Mouse (Mus musculus): ENCODE measurements around the gene Hnrnpa3. TPM values are rescaled to one million over a fixed set of nuclear protein-coding genes. Genes with fewer than 3 reads are reported as not detected.
A peak's percentile ranks its signal among the peaks of the same experiment; 100 is the strongest.
"Not testable (repeated sequence)": the region's sequence is repeated elsewhere in the genome, so short reads cannot be mapped to it uniquely, and the experiment has no call there.

The Hnrnpa3 gene
- polyA plus RNA-seq, 1 experiment, result 136 TPM

DNA sequence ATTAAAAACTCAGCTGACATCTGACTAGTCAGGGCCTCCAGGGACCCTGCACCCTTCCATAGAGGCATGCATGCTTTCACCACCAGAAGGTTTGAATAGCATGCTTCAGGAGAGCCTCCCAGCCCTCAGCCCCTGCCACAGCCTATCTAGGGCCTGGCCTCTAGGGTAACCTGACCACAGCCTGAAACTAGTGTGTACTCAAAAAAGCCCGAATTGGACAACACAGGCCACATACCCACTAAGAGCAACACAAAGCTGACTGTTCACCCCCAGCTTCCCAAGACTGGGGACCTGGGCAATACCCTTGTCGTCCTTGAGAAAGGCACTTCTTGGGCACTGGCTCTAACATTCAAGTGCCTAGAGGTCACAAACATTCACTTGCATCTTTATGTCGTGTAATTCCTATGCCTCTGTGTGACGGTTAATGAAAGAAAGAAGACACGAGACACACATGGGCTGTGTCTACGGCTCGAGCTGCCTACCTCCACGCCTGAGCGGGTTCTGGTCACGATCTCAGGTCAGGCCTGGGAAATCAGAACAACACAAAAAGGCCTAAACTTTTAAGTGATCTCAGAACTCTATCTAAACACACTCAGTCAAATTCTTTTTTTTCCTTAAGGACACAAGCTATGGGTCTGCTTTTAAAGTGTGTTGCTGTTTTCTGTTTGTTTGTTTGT lies 30.6 kb downstream of the Hnrnpa3 start:
- Histone ChIP-seq H3K4me1 (peaks cover 97% of the 10 kb centered on the region), H3K36me3 (replicated peaks; ENCODE audit: low read length) (peaks cover 97% of the 10 kb centered on the region), H3K27me3 (replicated peaks) (no peaks in the 10 kb centered on the region), H3K4me3 (replicated peaks) (peak overlapping the region; percentile 76), H3K9me3 (no peaks in the 10 kb centered on the region)
- no peak for TF ChIP-seq FLI1 (IDR thresholded peaks at IDR 0.05; ENCODE audit: low read length)
- TF ChIP-seq GATA1 (IDR thresholded peaks at IDR 0.05; ENCODE audit: borderline replicate concordance, low read length), result no peak

DNA sequence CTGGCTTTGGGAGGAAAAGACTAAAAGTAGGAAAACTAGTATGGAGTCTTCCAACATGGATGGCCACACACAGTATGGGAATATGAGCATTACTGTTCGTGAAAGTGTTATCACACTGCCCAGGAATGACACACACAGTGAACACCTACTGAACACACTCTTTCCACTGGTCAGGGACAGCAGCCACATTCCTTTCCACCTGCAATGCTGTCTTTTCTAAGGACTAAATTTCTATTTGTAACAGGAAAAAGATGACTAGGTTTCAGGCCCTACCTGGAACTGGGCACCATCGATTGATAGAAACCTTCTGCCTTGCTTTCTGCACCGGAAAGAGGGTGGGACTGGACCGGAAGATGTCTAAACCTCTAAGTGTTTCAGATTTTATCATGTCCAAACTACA lies 31.6 kb downstream of the Hnrnpa3 start:
- no peak for TF ChIP-seq GATA1 (IDR thresholded peaks at IDR 0.05; ENCODE audit: borderline replicate concordance, low read length)
- no peak for TF ChIP-seq FLI1 (IDR thresholded peaks at IDR 0.05; ENCODE audit: low read length)
- Histone ChIP-seq H3K36me3 (replicated peaks; ENCODE audit: low read length) (peaks cover 95% of the 10 kb centered on the region), H3K4me1 (peaks cover 97% of the 10 kb centered on the region), H3K27me3 (replicated peaks) (no peaks in the 10 kb centered on the region), H3K4me3 (replicated peaks) (peak overlapping the region; percentile 69), H3K9me3 (no peaks in the 10 kb centered on the region)

DNA sequence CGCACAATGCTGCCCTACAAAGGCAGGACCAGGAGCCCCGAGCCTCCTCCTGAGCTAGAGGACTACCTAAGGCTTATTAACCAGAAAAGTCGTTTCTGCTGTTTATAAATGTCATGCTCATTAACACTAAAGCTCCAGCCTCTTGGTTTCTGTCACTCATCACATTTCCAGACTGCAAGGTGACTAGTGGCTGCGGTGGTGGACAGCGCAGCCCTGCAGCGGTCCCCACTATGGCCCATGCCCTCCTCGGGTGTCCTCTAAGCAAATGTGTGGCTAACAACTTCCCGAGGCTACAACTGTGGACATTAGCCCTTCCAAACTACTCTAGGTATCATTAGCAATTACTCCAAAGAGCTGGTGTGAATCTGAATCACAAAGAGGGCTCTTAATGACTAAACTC lies 32.3 kb downstream of the Hnrnpa3 start:
- no peaks in the 10 kb centered on the region for H3K9me3 ChIP-seq
- TF ChIP-seq FLI1 (IDR thresholded peaks at IDR 0.05; ENCODE audit: low read length) (no peak), GATA1 (IDR thresholded peaks at IDR 0.05; ENCODE audit: borderline replicate concordance, low read length) (no peak)
- H3K36me3 ChIP-seq (replicated peaks; ENCODE audit: low read length), result peaks cover 95% of the 10 kb centered on the region
- peak overlapping the region; percentile 9 for H3K4me3 ChIP-seq (replicated peaks)
- H3K27me3 ChIP-seq (replicated peaks), result no peaks in the 10 kb centered on the region
- H3K4me1 ChIP-seq, result peaks cover 97% of the 10 kb centered on the region

DNA sequence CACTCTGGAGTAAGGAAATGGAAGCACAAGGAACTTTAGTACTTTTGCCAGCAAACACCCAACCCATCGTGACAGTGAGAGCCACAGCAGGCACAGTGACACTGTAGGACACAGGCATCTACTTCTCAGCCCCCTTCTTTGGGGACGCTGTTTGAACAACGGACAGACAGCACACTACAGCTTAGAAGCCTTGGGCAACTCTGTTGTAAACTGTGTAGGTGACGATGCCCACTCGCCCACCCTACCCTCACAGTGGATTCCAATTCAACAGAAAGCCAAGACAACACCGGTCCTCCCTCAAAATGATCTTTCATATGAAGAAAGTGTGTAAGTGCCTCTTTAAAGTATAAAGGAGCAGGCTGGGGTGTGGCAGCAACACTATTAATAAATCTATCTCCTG lies 33.3 kb downstream of the Hnrnpa3 start:
- Histone ChIP-seq H3K4me1 (peaks cover 97% of the 10 kb centered on the region), H3K9me3 (no peaks in the 10 kb centered on the region), H3K36me3 (replicated peaks; ENCODE audit: low read length) (peaks cover 95% of the 10 kb centered on the region), H3K27me3 (replicated peaks) (no peaks in the 10 kb centered on the region), H3K4me3 (replicated peaks) (peak overlapping the region; percentile 83)
- TF ChIP-seq FLI1 (IDR thresholded peaks at IDR 0.05; ENCODE audit: low read length) (no peak), GATA1 (IDR thresholded peaks at IDR 0.05; ENCODE audit: borderline replicate concordance, low read length) (no peak)

DNA sequence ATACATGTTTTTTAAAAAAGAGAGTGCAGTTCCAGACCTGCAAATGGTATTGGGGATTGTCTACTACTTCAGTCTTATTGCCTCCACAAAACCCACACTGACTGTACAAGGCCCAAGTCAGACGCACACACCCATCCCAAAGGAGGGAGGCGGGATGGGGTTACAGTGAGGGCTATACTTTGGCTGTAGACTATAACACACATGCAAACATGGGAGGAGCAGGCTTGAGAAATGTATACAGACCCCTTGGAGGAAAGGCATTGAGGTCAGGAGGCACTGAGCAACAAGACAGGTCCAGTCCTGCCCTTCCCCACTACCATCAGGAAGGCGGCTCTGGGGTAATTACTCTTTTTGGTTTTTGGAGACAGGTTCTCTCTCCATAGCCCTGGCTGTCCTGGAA lies 35.9 kb downstream of the Hnrnpa3 start:
- Histone ChIP-seq H3K36me3 (replicated peaks; ENCODE audit: low read length) (peaks cover 94% of the 10 kb centered on the region), H3K4me1 (peaks cover 97% of the 10 kb centered on the region)
- not testable (repeated sequence) for H3K27me3 ChIP-seq (replicated peaks); H3K4me3 ChIP-seq (replicated peaks); H3K9me3 ChIP-seq

DNA sequence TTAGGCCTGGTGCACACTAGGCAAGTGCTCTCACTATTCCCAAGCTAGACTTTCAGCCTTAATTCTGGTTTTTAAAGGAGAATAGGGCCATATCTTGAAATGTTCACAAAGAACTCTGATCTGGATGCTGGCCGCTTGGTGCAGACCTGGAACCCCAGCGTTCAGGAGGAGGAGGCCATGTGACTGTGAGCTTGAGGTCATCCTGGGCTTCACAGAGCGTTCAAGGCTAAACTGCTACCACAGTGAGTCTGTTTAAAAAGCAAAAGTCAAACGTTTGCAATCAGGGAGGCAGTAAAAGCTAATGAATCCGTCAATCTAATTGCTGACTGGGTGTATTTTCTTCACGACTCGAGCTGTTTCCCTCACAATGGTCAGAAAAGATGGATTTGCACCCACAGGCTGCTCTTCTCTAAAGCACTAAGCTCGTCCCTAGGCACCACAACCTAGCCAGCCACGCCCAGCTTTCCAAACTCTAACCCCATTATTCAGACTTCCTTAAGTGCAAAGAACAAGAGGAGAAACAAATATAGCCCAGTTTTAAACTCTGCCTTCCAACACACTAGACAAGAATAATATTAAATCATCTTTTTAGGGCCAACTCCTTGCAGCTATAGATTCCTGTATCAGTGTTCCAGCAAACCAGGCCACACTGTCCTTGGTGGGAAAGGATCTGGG lies 36.8 kb downstream of the Hnrnpa3 start:
- Histone ChIP-seq H3K4me3 (replicated peaks) (peak overlapping the region; percentile 77), H3K27me3 (replicated peaks) (no peaks in the 10 kb centered on the region), H3K4me1 (peaks cover 99% of the 10 kb centered on the region), H3K9me3 (no peaks in the 10 kb centered on the region), H3K36me3 (replicated peaks; ENCODE audit: low read length) (peaks cover 96% of the 10 kb centered on the region)
- TF ChIP-seq GATA1 (IDR thresholded peaks at IDR 0.05; ENCODE audit: borderline replicate concordance, low read length), result no peak
- no peak for TF ChIP-seq FLI1 (IDR thresholded peaks at IDR 0.05; ENCODE audit: low read length)

DNA sequence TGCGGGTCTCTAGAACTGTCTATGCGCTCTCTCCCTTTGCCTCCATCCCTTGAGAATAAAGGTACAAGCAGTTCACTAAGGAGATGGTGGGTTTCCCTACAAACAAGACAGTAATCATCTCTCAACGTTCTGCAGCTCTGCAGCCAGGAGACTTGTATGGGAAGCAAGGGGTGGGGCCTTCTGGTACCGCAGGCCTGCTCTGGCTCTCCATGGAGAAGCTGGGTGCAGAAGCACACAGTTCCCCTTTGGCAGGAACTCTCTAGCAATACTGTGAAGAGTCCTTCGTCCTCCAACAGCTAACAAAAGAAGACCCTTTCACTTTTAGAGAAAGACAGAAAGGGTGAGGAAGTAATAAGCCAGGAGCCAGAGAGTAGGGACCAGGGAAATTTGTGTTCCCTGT lies 37.3 kb downstream of the Hnrnpa3 start:
- Histone ChIP-seq H3K9me3 (no peaks in the 10 kb centered on the region), H3K4me3 (replicated peaks) (peak overlapping the region; percentile 77), H3K4me1 (peaks cover 99% of the 10 kb centered on the region), H3K36me3 (replicated peaks; ENCODE audit: low read length) (peaks cover 96% of the 10 kb centered on the region), H3K27me3 (replicated peaks) (no peaks in the 10 kb centered on the region)
- TF ChIP-seq FLI1 (IDR thresholded peaks at IDR 0.05; ENCODE audit: low read length) (no peak), GATA1 (IDR thresholded peaks at IDR 0.05; ENCODE audit: borderline replicate concordance, low read length) (no peak)

DNA sequence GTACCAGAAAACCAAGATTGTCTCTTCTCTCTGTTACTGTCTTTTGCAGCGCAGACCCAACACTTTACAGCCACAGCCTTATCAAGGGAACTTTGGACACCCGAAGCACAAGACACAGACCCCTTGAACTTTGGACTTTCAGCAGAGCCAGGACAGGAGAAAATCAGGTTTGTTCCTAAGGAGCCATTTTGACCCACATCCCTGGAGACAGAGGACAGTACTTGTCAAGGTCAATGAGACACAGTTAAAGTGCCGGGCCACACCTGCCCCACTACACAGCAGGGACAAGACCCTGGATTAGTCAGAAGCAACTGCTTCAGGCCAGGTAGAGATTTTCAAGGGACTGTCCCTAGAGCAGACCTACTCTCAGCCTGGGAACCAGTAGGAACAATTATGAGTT lies 38.2 kb downstream of the Hnrnpa3 start:
- Histone ChIP-seq H3K36me3 (replicated peaks; ENCODE audit: low read length) (peaks cover 96% of the 10 kb centered on the region), H3K4me3 (replicated peaks) (peak overlapping the region; percentile 83), H3K4me1 (peaks cover 92% of the 10 kb centered on the region), H3K9me3 (no peaks in the 10 kb centered on the region), H3K27me3 (replicated peaks) (no peaks in the 10 kb centered on the region)
- TF ChIP-seq FLI1 (IDR thresholded peaks at IDR 0.05; ENCODE audit: low read length), result no peak
- no peak for TF ChIP-seq GATA1 (IDR thresholded peaks at IDR 0.05; ENCODE audit: borderline replicate concordance, low read length)

DNA sequence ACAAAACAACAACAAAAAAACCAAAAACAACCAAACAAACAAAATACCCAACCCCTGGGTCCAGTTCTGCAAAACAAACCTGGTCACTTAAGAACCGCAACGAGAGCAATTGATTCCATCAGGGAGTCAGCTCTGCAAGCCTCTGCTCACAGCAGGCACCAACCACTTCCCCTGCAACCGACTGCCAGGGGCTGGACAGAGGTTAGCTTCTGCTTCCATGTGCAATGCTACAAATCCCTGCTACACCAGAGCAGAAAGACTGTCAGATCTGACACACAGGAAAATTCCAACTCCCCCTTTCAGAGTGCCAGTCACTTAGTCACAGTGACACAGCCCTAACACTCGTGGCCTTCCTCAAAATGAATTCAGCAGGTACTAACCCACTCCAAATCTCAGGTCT lies 38.9 kb downstream of the Hnrnpa3 start:
- Histone ChIP-seq H3K4me1 (peaks cover 84% of the 10 kb centered on the region), H3K9me3 (no peaks in the 10 kb centered on the region), H3K4me3 (replicated peaks) (peak overlapping the region; percentile 83), H3K36me3 (replicated peaks; ENCODE audit: low read length) (peaks cover 94% of the 10 kb centered on the region), H3K27me3 (replicated peaks) (no peaks in the 10 kb centered on the region)
- TF ChIP-seq FLI1 (IDR thresholded peaks at IDR 0.05; ENCODE audit: low read length), result no peak
- no peak for TF ChIP-seq GATA1 (IDR thresholded peaks at IDR 0.05; ENCODE audit: borderline replicate concordance, low read length)

DNA sequence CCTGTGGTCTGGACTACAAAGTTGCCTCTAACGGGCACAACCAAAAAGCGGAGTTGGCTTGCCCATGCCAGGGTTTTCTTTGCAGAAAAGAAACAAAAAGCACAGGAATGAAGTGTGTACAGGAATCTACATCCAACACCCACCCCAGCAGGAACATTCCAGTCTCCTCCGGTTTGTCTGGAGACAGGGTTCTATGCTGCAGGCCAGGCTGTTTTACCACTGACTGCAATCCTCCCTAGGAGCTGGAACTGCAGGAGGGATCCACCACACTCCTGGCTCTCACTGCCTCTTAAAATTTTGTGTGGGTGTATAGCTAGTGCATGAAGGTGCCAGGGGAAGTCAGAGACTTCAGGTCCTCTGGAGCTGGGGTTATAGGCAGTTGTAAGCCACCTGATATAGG lies 39.8 kb downstream of the Hnrnpa3 start:
- peaks cover 75% of the 10 kb centered on the region for H3K4me1 ChIP-seq
- no peaks in the 10 kb centered on the region for H3K27me3 ChIP-seq (replicated peaks)
- peak overlapping the region; percentile 88 for H3K4me3 ChIP-seq (replicated peaks)
- peaks cover 85% of the 10 kb centered on the region for H3K36me3 ChIP-seq (replicated peaks; ENCODE audit: low read length)
- H3K9me3 ChIP-seq, result no peaks in the 10 kb centered on the region
- TF ChIP-seq FLI1 (IDR thresholded peaks at IDR 0.05; ENCODE audit: low read length), result no peak
- TF ChIP-seq GATA1 (IDR thresholded peaks at IDR 0.05; ENCODE audit: borderline replicate concordance, low read length), result no peak

Measured in megakaryocyte, embryonic 14.5 days (primary cell).